Mouse (Mus musculus): ENCODE results near the gene Raet1e. TPM values are rescaled to one million over a fixed set of nuclear protein-coding genes. Genes with fewer than 3 reads are reported as not detected.
A peak's percentile ranks its signal among the peaks of the same experiment; 100 is the strongest.
"Not testable (repeated sequence)": the region's sequence is repeated elsewhere in the genome, so short reads cannot be mapped to it uniquely, and the experiment has no call there.

Raet1e gene
- polyA plus RNA-seq, 1 experiment from 2014 or later, result 6.8 TPM

DNA sequence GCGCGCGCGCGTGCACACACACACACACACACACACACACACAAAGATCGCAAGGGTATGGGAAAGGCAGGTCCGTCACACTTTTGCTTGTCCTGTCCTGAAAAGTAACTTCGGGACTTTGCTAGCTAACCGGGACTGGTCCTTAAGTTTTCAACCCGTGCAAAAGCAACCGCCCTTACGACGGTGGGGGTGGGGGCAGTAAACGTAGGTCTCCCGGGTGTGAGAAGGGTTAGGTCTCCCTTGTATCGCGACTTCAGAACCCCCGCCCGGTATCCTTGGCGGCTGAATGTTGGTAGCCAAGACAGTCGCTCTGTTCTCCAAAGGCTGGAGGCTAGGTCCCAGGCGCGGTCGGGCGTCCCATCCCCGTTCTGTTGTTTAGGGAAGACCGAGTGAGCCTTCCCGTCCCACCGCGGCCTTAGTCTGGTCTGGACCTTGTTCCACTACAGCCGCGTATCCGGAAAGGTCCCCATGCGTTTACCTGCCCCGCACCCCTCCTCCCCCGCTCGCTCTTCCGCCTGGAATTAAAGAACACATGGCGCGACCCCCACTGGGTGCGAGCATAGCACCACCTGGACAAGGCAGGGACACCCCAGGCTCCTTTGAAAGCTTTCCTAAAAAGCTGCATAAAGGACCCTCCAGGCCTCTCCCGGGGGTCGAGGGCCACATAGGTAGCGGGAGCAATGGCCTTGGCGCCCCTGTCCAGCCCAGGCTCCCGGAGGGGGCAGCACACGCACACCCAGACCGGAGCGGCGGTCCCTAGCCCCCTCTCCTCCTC lies 8.5 kb upstream of the Raet1e start:
- TF ChIP-seq CTCF (IDR thresholded peaks at IDR 0.05; ENCODE audit: low read depth), result no peak
- Histone ChIP-seq H3K4me2 (ENCODE audit: low read length) (peak overlapping the region; percentile 97), H3K9ac (ENCODE audit: low read depth, low read length) (peak overlapping the region; percentile 79), H3K4me1 (replicated peaks; ENCODE audit: insufficient read depth, low read length) (peaks cover 6% of the 10 kb centered on the region; the same call in 1 of the 2 replicates), H3K27me3 (ENCODE audit: insufficient read depth, low read length) (peaks cover 7% of the 10 kb centered on the region), H3K36me3 (ENCODE audit: insufficient read depth, low read length) (no peaks in the 10 kb centered on the region), H3K4me3 (replicated peaks; ENCODE audit: low read depth, low read length) (peak overlapping the region; percentile 78), H3K9me3 (replicated peaks; ENCODE audit: low read length) (no peaks in the 10 kb centered on the region), H3K27ac (no peak overlapping the region)
- DNase-seq (ENCODE audit: low spot score) (peak; percentile 19), ATAC-seq (replicated peaks; ENCODE audit: low FRiP score, low read depth) (no peak)
- under 1% methylated on average over 50 of the region's 50 CpGs for WGBS

DNA sequence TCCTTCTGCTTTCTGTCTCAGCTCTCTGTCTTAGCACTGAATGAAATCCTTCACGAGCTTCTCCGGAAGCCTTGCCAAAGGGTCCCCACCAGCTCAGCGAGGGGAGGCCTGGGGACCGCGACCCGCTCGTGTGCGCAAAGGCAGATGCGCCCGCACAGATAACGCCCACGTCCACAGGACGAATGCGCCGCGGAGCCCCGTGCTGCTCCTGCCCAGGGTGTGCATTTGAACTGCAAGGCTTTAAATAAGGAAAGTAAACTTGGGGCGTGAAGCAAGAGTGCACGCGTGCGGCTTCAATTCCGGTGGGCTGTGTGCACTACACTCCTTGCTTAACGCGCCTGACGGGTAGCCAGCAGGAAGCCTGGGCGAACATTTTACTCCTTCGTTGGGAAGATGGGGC lies 7.8 kb upstream of the Raet1e start:
- WGBS, result under 1% methylated on average over 27 of the region's 27 CpGs
- H3K27me3 ChIP-seq (ENCODE audit: insufficient read depth, low read length), result peaks cover 10% of the 10 kb centered on the region
- peaks cover 6% of the 10 kb centered on the region; the same call in 1 of the 2 replicates for H3K4me1 ChIP-seq (replicated peaks; ENCODE audit: insufficient read depth, low read length)
- peak; percentile 12 for DNase-seq (ENCODE audit: low spot score)
- no peaks in the 10 kb centered on the region for H3K9me3 ChIP-seq (replicated peaks; ENCODE audit: low read length)
- peak overlapping the region; percentile 97 for H3K4me2 ChIP-seq (ENCODE audit: low read length)
- peak overlapping the region; percentile 78; the same call in 1 of the 2 replicates for H3K4me3 ChIP-seq (replicated peaks; ENCODE audit: low read depth, low read length)
- H3K9ac ChIP-seq (ENCODE audit: low read depth, low read length), result no peak overlapping the region
- no peak for ATAC-seq (replicated peaks; ENCODE audit: low FRiP score, low read depth)
- no peaks in the 10 kb centered on the region for H3K36me3 ChIP-seq (ENCODE audit: insufficient read depth, low read length)
- H3K27ac ChIP-seq, result no peak overlapping the region
- TF ChIP-seq CTCF (IDR thresholded peaks at IDR 0.05; ENCODE audit: low read depth), result no peak

DNA sequence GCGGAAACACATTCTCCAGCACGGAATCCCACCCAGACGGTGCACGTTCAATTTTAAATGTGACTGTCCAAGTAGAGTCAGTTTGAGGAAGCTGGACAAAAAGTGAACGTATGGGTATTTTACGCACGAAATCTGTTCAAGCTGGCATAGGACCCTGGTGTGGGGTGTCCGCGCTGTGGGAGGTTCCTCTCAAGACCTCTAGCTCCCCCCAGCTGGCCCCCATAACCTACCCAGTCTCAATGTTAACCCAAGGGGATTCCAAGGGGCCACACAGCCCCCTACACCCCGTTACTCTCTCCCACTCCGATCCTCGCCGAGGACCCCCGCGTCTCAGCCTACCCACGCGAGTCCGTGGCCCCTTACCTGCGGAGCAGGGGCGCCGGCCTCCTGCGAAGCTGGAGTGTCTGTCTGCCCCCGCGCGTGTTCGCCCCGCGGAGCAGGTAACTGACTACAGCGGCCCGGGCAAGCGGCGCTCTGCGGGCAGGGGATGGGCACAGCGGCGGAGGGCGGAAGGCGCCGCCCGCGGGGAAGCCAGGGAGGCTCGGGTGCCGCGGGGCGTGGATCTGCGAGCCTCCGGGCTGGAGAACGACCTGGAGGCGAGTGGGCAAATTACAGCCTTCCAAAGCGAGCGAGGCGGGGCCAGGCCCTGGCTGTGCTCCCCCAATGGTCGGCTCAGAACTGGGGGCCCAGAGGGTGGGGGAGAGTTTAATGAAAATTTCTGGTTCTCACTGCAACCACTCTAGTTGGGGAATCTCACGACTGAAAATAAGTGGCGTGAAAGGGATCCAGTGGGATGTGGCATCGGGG lies 7.1 kb upstream of the Raet1e start:
- under 1% methylated on average over 54 of the region's 55 CpGs for WGBS
- DNase-seq (ENCODE audit: low spot score), result peak; percentile 7

GRCm38 (mm10) chr10:22151863-22152640 lies 6.3 kb upstream of the Raet1e start:
- peak; percentile 32 for DNase-seq (ENCODE audit: low spot score)
- H3K9me3 ChIP-seq (replicated peaks; ENCODE audit: low read length); H3K9ac ChIP-seq (ENCODE audit: low read depth, low read length); H3K4me3 ChIP-seq (replicated peaks; ENCODE audit: low read depth, low read length); H3K36me3 ChIP-seq (ENCODE audit: insufficient read depth, low read length); H3K4me2 ChIP-seq (ENCODE audit: low read length); ATAC-seq (replicated peaks; ENCODE audit: low FRiP score, low read depth); H3K4me1 ChIP-seq (replicated peaks; ENCODE audit: insufficient read depth, low read length); H3K27ac ChIP-seq: not testable (repeated sequence)
- peaks cover 23% of the 10 kb centered on the region for H3K27me3 ChIP-seq (ENCODE audit: insufficient read depth, low read length)
- WGBS, result 4% methylated on average over 11 of the region's 11 CpGs

More for the DNA sequence above, 7.1 kb upstream of the Raet1e start:
- not testable (repeated sequence) for H3K9ac ChIP-seq (ENCODE audit: low read depth, low read length); H3K4me1 ChIP-seq (replicated peaks; ENCODE audit: insufficient read depth, low read length); H3K36me3 ChIP-seq (ENCODE audit: insufficient read depth, low read length); H3K9me3 ChIP-seq (replicated peaks; ENCODE audit: low read length); ATAC-seq (replicated peaks; ENCODE audit: low FRiP score, low read depth); H3K27ac ChIP-seq
- Histone ChIP-seq H3K4me2 (ENCODE audit: low read length) (peak overlapping the region; percentile 97; the same call in 1 of the 2 replicates), H3K27me3 (ENCODE audit: insufficient read depth, low read length) (peaks cover 15% of the 10 kb centered on the region), H3K4me3 (replicated peaks; ENCODE audit: low read depth, low read length) (peak overlapping the region; percentile 78; the same call in 1 of the 2 replicates)

- not testable (repeated sequence) for DNase-seq (ENCODE audit: low spot score)
Observed at GRCm38 (mm10) chr10:22153147-22153690, 5.2 kb upstream of the Raet1e start.

GRCm38 (mm10) chr10:22154127-22154526 lies 4.2 kb upstream of the Raet1e start:
- H3K36me3 ChIP-seq (ENCODE audit: insufficient read depth, low read length); H3K27ac ChIP-seq; H3K4me1 ChIP-seq (replicated peaks; ENCODE audit: insufficient read depth, low read length); H3K9ac ChIP-seq (ENCODE audit: low read depth, low read length); ATAC-seq (replicated peaks; ENCODE audit: low FRiP score, low read depth); H3K9me3 ChIP-seq (replicated peaks; ENCODE audit: low read length): not testable (repeated sequence)
- peak; percentile 7 for DNase-seq (ENCODE audit: low spot score)
- Histone ChIP-seq H3K27me3 (ENCODE audit: insufficient read depth, low read length) (peaks cover 26% of the 10 kb centered on the region), H3K4me2 (ENCODE audit: low read length) (peak overlapping the region; percentile 54), H3K4me3 (replicated peaks; ENCODE audit: low read depth, low read length) (peak overlapping the region; percentile 26; the same call in 1 of the 2 replicates)
- WGBS, result under 1% methylated on average over 38 of the region's 38 CpGs

More at GRCm38 (mm10) chr10:22153147-22153690, 5.2 kb upstream of the Raet1e start:
- not testable (repeated sequence) for H3K27ac ChIP-seq; H3K9me3 ChIP-seq (replicated peaks; ENCODE audit: low read length); H3K4me3 ChIP-seq (replicated peaks; ENCODE audit: low read depth, low read length); H3K9ac ChIP-seq (ENCODE audit: low read depth, low read length); H3K4me2 ChIP-seq (ENCODE audit: low read length); H3K36me3 ChIP-seq (ENCODE audit: insufficient read depth, low read length); H3K4me1 ChIP-seq (replicated peaks; ENCODE audit: insufficient read depth, low read length); ATAC-seq (replicated peaks; ENCODE audit: low FRiP score, low read depth)
- WGBS, result 7% methylated on average over 7 of the region's 7 CpGs
- H3K27me3 ChIP-seq (ENCODE audit: insufficient read depth, low read length), result peaks cover 26% of the 10 kb centered on the region
